Mouse (Mus musculus): Measurements from ENCODE around the gene Pold4. TPM values are rescaled to one million over a fixed set of nuclear protein-coding genes. Genes with fewer than 3 reads are reported as not detected.

The Pold4 gene
- polyA plus RNA-seq (2012; rRNA removed), result 16.3 and 19.4 TPM in 2 replicates

- peak within 1 kb of the TSS; percentile 69 for H3K27ac ChIP-seq (ENCODE audit: control insufficient read depth, insufficient read depth, low read depth, low read length)
- no peaks in the 10 kb centered on the region for H3K27me3 ChIP-seq (ENCODE audit: control insufficient read depth, insufficient read depth, low read length)
- TF ChIP-seq CTCF (IDR thresholded peaks at IDR 0.05; ENCODE audit: control insufficient read depth, insufficient read depth, insufficient replicate concordance, low read depth, low read length) (no peak), POLR2A (IDR thresholded peaks at IDR 0.05; ENCODE audit: control insufficient read depth, low read depth, low read length) (peak; percentile 51; the same call in 1 of the 2 replicates)
- no peaks in the 10 kb centered on the region; the same call in 1 of the 2 replicates for H3K36me3 ChIP-seq (ENCODE audit: control insufficient read depth, insufficient read depth, low read length)
- H3K4me1 ChIP-seq (ENCODE audit: control insufficient read depth, insufficient read depth, low read length), result peaks cover 12% of the 10 kb centered on the region
- H3K4me3 ChIP-seq (ENCODE audit: control insufficient read depth, low read depth, low read length), result peak within 1 kb of the TSS; percentile 44
These were observed at the start of gene Pold4 for GRCm38 (mm10) chr19:4231253-4232185. Gene Pold4, plus strand, starts transcription at chr19:4231899.

GRCm38 (mm10) chr19:4183689-4184088 lies 48.0 kb upstream of the Pold4 start:
- H3K27ac ChIP-seq (ENCODE audit: control insufficient read depth, insufficient read depth, low read depth, low read length), result no peak overlapping the region
- no peaks in the 10 kb centered on the region for H3K36me3 ChIP-seq (ENCODE audit: control insufficient read depth, insufficient read depth, low read length)
- no peaks in the 10 kb centered on the region for H3K27me3 ChIP-seq (ENCODE audit: control insufficient read depth, insufficient read depth, low read length)
- TF ChIP-seq POLR2A (IDR thresholded peaks at IDR 0.05; ENCODE audit: control insufficient read depth, low read depth, low read length), result no peak
- 0 out of 2 replicates have a peak, but pooled peaks cover 2% of the 10 kb centered on the region for H3K4me1 ChIP-seq (ENCODE audit: control insufficient read depth, insufficient read depth, low read length)
- no peak overlapping the region for H3K4me3 ChIP-seq (ENCODE audit: control insufficient read depth, low read depth, low read length)

GRCm38 (mm10) chr19:4184976-4185975 lies 46.4 kb upstream of the Pold4 start:
- H3K27ac ChIP-seq (ENCODE audit: control insufficient read depth, insufficient read depth, low read depth, low read length), result 0 out of 2 replicates have a peak overlapping the region, but pooled peaks have one; percentile 7
- no peaks in the 10 kb centered on the region for H3K27me3 ChIP-seq (ENCODE audit: control insufficient read depth, insufficient read depth, low read length)
- H3K4me3 ChIP-seq (ENCODE audit: control insufficient read depth, low read depth, low read length), result no peak overlapping the region
- no peaks in the 10 kb centered on the region for H3K36me3 ChIP-seq (ENCODE audit: control insufficient read depth, insufficient read depth, low read length)
- 0 out of 2 replicates have a peak, but pooled peaks cover 2% of the 10 kb centered on the region for H3K4me1 ChIP-seq (ENCODE audit: control insufficient read depth, insufficient read depth, low read length)
- TF ChIP-seq CTCF (IDR thresholded peaks at IDR 0.05; ENCODE audit: control insufficient read depth, insufficient read depth, insufficient replicate concordance, low read depth, low read length), result no peak
- TF ChIP-seq POLR2A (IDR thresholded peaks at IDR 0.05; ENCODE audit: control insufficient read depth, low read depth, low read length), result no peak

- H3K4me3 ChIP-seq (ENCODE audit: control insufficient read depth, low read depth, low read length), result no peak overlapping the region
- TF ChIP-seq CTCF (IDR thresholded peaks at IDR 0.05; ENCODE audit: control insufficient read depth, insufficient read depth, insufficient replicate concordance, low read depth, low read length) (no peak), POLR2A (IDR thresholded peaks at IDR 0.05; ENCODE audit: control insufficient read depth, low read depth, low read length) (no peak)
- no peaks in the 10 kb centered on the region for H3K36me3 ChIP-seq (ENCODE audit: control insufficient read depth, insufficient read depth, low read length)
- H3K4me1 ChIP-seq (ENCODE audit: control insufficient read depth, insufficient read depth, low read length), result peaks cover 7% of the 10 kb centered on the region
- H3K27ac ChIP-seq (ENCODE audit: control insufficient read depth, insufficient read depth, low read depth, low read length), result no peak overlapping the region
- no peaks in the 10 kb centered on the region for H3K27me3 ChIP-seq (ENCODE audit: control insufficient read depth, insufficient read depth, low read length)
These were observed 44.4 kb upstream of the Pold4 start for GRCm38 (mm10) chr19:4187303-4187702.

- H3K27ac ChIP-seq (ENCODE audit: control insufficient read depth, insufficient read depth, low read depth, low read length), result no peak overlapping the region
- H3K27me3 ChIP-seq (ENCODE audit: control insufficient read depth, insufficient read depth, low read length), result no peaks in the 10 kb centered on the region
- no peak overlapping the region for H3K4me3 ChIP-seq (ENCODE audit: control insufficient read depth, low read depth, low read length)
- TF ChIP-seq POLR2A (IDR thresholded peaks at IDR 0.05; ENCODE audit: control insufficient read depth, low read depth, low read length) (no peak), CTCF (IDR thresholded peaks at IDR 0.05; ENCODE audit: control insufficient read depth, insufficient read depth, insufficient replicate concordance, low read depth, low read length) (no peak)
- peaks cover 13% of the 10 kb centered on the region for H3K4me1 ChIP-seq (ENCODE audit: control insufficient read depth, insufficient read depth, low read length)
- H3K36me3 ChIP-seq (ENCODE audit: control insufficient read depth, insufficient read depth, low read length), result no peaks in the 10 kb centered on the region
These were observed 42.6 kb upstream of the Pold4 start for GRCm38 (mm10) chr19:4189051-4189620.

- Histone ChIP-seq H3K4me1 (ENCODE audit: control insufficient read depth, insufficient read depth, low read length) (peaks cover 11% of the 10 kb centered on the region), H3K27ac (ENCODE audit: control insufficient read depth, insufficient read depth, low read depth, low read length) (peak within 1 kb of the TSS; percentile 75), H3K36me3 (ENCODE audit: control insufficient read depth, insufficient read depth, low read length) (no peaks in the 10 kb centered on the region), H3K4me3 (ENCODE audit: control insufficient read depth, low read depth, low read length) (peak within 1 kb of the TSS; percentile 91), H3K27me3 (ENCODE audit: control insufficient read depth, insufficient read depth, low read length) (no peaks in the 10 kb centered on the region)
- TF ChIP-seq POLR2A (IDR thresholded peaks at IDR 0.05; ENCODE audit: control insufficient read depth, low read depth, low read length), result no peak
- TF ChIP-seq CTCF (IDR thresholded peaks at IDR 0.05; ENCODE audit: control insufficient read depth, insufficient read depth, insufficient replicate concordance, low read depth, low read length), result no peak
These were observed 40.8 kb upstream of the Pold4 start, which contains the start of gene Tbc1d10c for GRCm38 (mm10) chr19:4190831-4191334. Gene Tbc1d10c, minus strand, starts transcription at chr19:4191284.
